Comparison of ENCODE assay signal across 23 mouse cellular contexts in genomic region chr4:51562379-51562778, GRCm38 (mm10).
DNase-seq lines count a peak whose midpoint lies in the region; ATAC-seq and TF ChIP-seq lines count a peak whose summit lies in the region.
"Had no signal": no experiment of that assay in that cellular context is flagged by ENCODE, and none has a peak within 500 bp of the region (broad histone marks: within the 10 kb centered on the region; RNA-seq: fewer than 3 reads in every experiment).

No protein-coding gene starts in this region.

- no peaks in the 10 kb centered on the region for H3K36me3 ChIP-seq in forebrain, embryonic 12.5 days (replicated peaks)
- H3K36me3 ChIP-seq in forebrain, embryonic 14.5 days (ENCODE audit: control insufficient read depth, insufficient read depth, low read length) = no peaks in the 10 kb centered on the region
- H3K36me3 ChIP-seq: embryonic facial prominence, embryonic 13.5 days; embryonic facial prominence, embryonic 15.5 days; G1E had no signal

- no peak for TF ChIP-seq CTCF in brain, embryonic 14.5 days (IDR thresholded peaks at IDR 0.05; ENCODE audit: borderline replicate concordance, extremely low read depth, insufficient read depth, insufficient read length)

- H3K4me2 ChIP-seq in forebrain, embryonic 12.5 days = no peak overlapping the region
- H3K4me2 ChIP-seq in forebrain, embryonic 14.5 days (ENCODE audit: low read length) = no peak overlapping the region
- H3K4me2 ChIP-seq: embryonic facial prominence, embryonic 13.5 days; embryonic facial prominence, embryonic 15.5 days had no signal

- 16% methylated on average over 5 of the region's 5 CpGs for WGBS in forebrain, embryonic 12.5 days
- WGBS in forebrain, embryonic 14.5 days = 7% methylated on average over 5 of the region's 5 CpGs

- H3K27ac ChIP-seq in forebrain, embryonic 12.5 days = no peak overlapping the region
- H3K27ac ChIP-seq in forebrain, embryonic 14.5 days (ENCODE audit: low read depth, low read length) = no peak overlapping the region
- H3K27ac ChIP-seq: embryonic facial prominence, embryonic 13.5 days; embryonic facial prominence, embryonic 15.5 days had no signal

- H3K4me1 ChIP-seq in forebrain, embryonic 12.5 days = peaks cover 3% of the 10 kb centered on the region; the same call in 1 of the 2 replicates
- H3K4me1 ChIP-seq in forebrain, embryonic 14.5 days (ENCODE audit: control insufficient read depth, insufficient read depth, low read length) = no peaks in the 10 kb centered on the region
- H3K4me1 ChIP-seq: embryonic facial prominence, embryonic 13.5 days; embryonic facial prominence, embryonic 15.5 days had no signal

- TF ChIP-seq POLR2A in brain, embryonic 14.5 days (IDR thresholded peaks at IDR 0.05; ENCODE audit: borderline replicate concordance, extremely low read depth, insufficient read depth, insufficient read length, poor library complexity, severe bottlenecking) = no peak

- ATAC-seq in forebrain, embryonic 12.5 days (ENCODE audit: low FRiP score) = peak; percentile 69; the same call in 1 of the 2 replicates
- no peak for ATAC-seq in forebrain, embryonic 14.5 days
- ATAC-seq: activated CD4-positive, CD25-positive, alpha-beta regulatory T cell, adult 4 months; CD4-positive, CD25-positive, alpha-beta regulatory T cell, adult 4 months; forebrain, embryonic 16.5 days; Patski had no signal

- H3K27me3 ChIP-seq in forebrain, embryonic 12.5 days = no peaks in the 10 kb centered on the region
- no peaks in the 10 kb centered on the region for H3K27me3 ChIP-seq in forebrain, embryonic 14.5 days (replicated peaks; ENCODE audit: control insufficient read depth, insufficient read depth, low read length)
- H3K27me3 ChIP-seq: CH12.LX; embryonic facial prominence, embryonic 13.5 days; embryonic facial prominence, embryonic 15.5 days; Patski had no signal

- no peaks in the 10 kb centered on the region for H3K9me3 ChIP-seq in forebrain, embryonic 12.5 days
- H3K9me3 ChIP-seq in forebrain, embryonic 14.5 days (replicated peaks; ENCODE audit: control insufficient read depth, low read length) = no peaks in the 10 kb centered on the region
- H3K9me3 ChIP-seq: embryonic facial prominence, embryonic 13.5 days; embryonic facial prominence, embryonic 15.5 days; G1E had no signal

- H3K4me3 ChIP-seq in forebrain, embryonic 12.5 days (replicated peaks) = no peak overlapping the region
- no peak overlapping the region for H3K4me3 ChIP-seq in forebrain, embryonic 14.5 days (ENCODE audit: low read depth, low read length)
- H3K4me3 ChIP-seq: embryonic facial prominence, embryonic 13.5 days; embryonic facial prominence, embryonic 15.5 days; erythroblast, embryonic 14.5 days had no signal

- no peak overlapping the region for H3K9ac ChIP-seq in forebrain, embryonic 12.5 days
- H3K9ac ChIP-seq in forebrain, embryonic 14.5 days (ENCODE audit: low read length) = no peak overlapping the region
- H3K9ac ChIP-seq: embryonic facial prominence, embryonic 13.5 days; embryonic facial prominence, embryonic 15.5 days had no signal

- DNase-seq in embryo, embryonic 10.5 days (ENCODE audit: low spot score) = peak; percentile 1
- DNase-seq in embryo, embryonic 11 days = no peak
- DNase-seq in forebrain, embryonic 14.5 days (ENCODE audit: low spot score) = no peak
- DNase-seq in brain, embryonic 14.5 days (ENCODE audit: low read depth) = peak; percentile 29
- DNase-seq: adrenal gland, adult 8-10 months; adrenal gland, postnatal 14 days; adrenal gland, postnatal 36 days; B cell, adult 2 months; cerebellum, adult 11 months; cerebellum, adult 18-20 months; cerebellum, adult 8-10 months; cerebellum, postnatal 14 days; cerebellum, postnatal 36 days had no signal

Comparison
In these comparisons a context has a peak if more than half of its experiments do, and no peak if none do; other contexts are left out.
1. DNase-seq: peak in embryo, embryonic 10.5 days (single experiment) and brain, embryonic 14.5 days (single experiment); none in embryo, embryonic 11 days (single experiment) and forebrain, embryonic 14.5 days (single experiment).